Mouse (Mus musculus) heart, embryonic 13.5 days (tissue): ENCODE data around the gene Rbm39. TPM values are rescaled to one million over a fixed set of nuclear protein-coding genes. Genes with fewer than 3 reads are reported as not detected.

Source experiments
- ATAC-seq: fragments of 200-750 bp; cut with Nextera tagmentation; 2 replicates; pipeline ENCODE4 v1.8.0; 2017; ENCODE audit warnings: moderate TSS enrichment; ENCODE audit not compliant: insufficient number of reproducible peaks, low FRiP score, low TSS enrichment; ENCODE audit errors: extremely low read depth
- H3K27ac ChIP-seq: fragments of 300-500 bp; sonication (generic); replicated peaks from 2 replicates; pipeline ENCODE4 v1.5.1; 2015; ENCODE audit warnings: moderate library complexity, mild to moderate bottlenecking, inconsistent platforms
- H3K27me3 ChIP-seq: fragments of 300-500 bp; sonication (generic); replicated peaks from 2 replicates; pipeline ENCODE4 v1.6.1; 2015; ENCODE audit warnings: mild to moderate bottlenecking, inconsistent platforms
- H3K36me3 ChIP-seq: fragments of 300-500 bp; sonication (generic); 2 replicates; pipeline ENCODE4 v1.6.1; 2015; ENCODE audit warnings: mild to moderate bottlenecking, inconsistent platforms
- H3K4me1 ChIP-seq: fragments of 300-500 bp; sonication (generic); 2 replicates; pipeline ENCODE4 v1.6.1; 2015; ENCODE audit warnings: inconsistent platforms
- H3K4me2 ChIP-seq: fragments of 300-500 bp; sonication (generic); 2 replicates; pipeline ENCODE4 v1.6.1; 2015; ENCODE audit warnings: inconsistent platforms, mild to moderate bottlenecking, moderate library complexity
- H3K4me3 ChIP-seq: fragments of 300-500 bp; sonication (generic); 2 replicates; pipeline ENCODE4 v1.5.1; 2015; ENCODE audit warnings: moderate library complexity, mild to moderate bottlenecking, inconsistent platforms
- H3K9ac ChIP-seq: fragments of 300-500 bp; sonication (generic); 2 replicates; pipeline ENCODE4 v1.6.1; 2015; ENCODE audit warnings: inconsistent platforms, mild to moderate bottlenecking, moderate library complexity
- H3K9me3 ChIP-seq: fragments of 300-500 bp; sonication (generic); 2 replicates; pipeline ENCODE4 v1.6.1; 2016; ENCODE audit warnings: inconsistent platforms
- WGBS: fragments of 180-500 bp; shearing (Covaris S2); methylation state at CpG from one replicate; pipeline ENCODE4 v1.1.7; 2015; ENCODE audit warnings: mixed read lengths; 5-methylcytosine and 5-hydroxymethylcytosine counted together
- polyA plus RNA-seq: library from polyadenylated mRNA; unstranded; fragments of >200 nt; fragmentation: Nextera tagmentation; extraction: Ambion mirVana; gene quantifications from 2 replicates; pipeline ENCODE4 v1.2.1, GENCODE M21; 2015

Gene Rbm39
- 360 and 386 TPM in 2 replicates for polyA plus RNA-seq

- H3K9me3 ChIP-seq, result no peaks in the 10 kb centered on the region
- peaks cover 33% of the 10 kb centered on the region for H3K36me3 ChIP-seq
- ATAC-seq, result peak; percentile 91
- H3K27me3 ChIP-seq, result no peaks in the 10 kb centered on the region
- H3K27ac ChIP-seq, result peak within 1 kb of the TSS; percentile 96
- WGBS, result under 1% methylated on average over 47 of the region's 47 CpGs
- peak within 1 kb of the TSS; percentile 84 for H3K4me2 ChIP-seq
- H3K9ac ChIP-seq, result peak within 1 kb of the TSS; percentile 100
- H3K4me1 ChIP-seq, result peaks cover 39% of the 10 kb centered on the region
- peak within 1 kb of the TSS; percentile 100 for H3K4me3 ChIP-seq
Measured at GRCm38 (mm10) chr2:156180094-156180821, at the start of gene Rbm39. Gene Rbm39, minus strand, starts transcription at chr2:156180238.

DNA sequence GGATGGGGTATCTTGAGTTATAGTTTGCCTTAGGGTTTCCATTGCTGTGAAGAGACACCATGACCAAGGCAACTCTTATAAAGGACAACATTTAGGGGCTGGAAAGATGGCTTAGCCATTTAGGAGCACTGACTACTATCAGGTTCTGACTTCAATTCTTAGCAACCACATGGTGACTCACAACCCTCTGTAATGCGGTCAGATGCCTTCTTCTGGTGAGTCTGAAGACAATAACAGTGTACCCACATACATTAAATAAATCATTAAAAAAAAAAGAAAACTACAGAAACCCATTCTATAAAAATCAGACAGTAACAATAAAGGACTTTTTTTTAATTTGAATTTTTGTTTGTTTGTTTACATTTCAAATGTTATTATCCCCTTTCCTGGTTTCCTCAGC, 49.1 kb upstream of the Rbm39 start:
- H3K27me3 ChIP-seq, result no peaks in the 10 kb centered on the region
- no peak overlapping the region for H3K27ac ChIP-seq
- no peak overlapping the region for H3K9ac ChIP-seq
- H3K36me3 ChIP-seq, result peaks cover 89% of the 10 kb centered on the region
- H3K4me3 ChIP-seq, result no peak overlapping the region
- no peak overlapping the region for H3K4me2 ChIP-seq
- ATAC-seq, result no peak
- 96% methylated on average over 1 of the region's 1 CpGs for WGBS
- no peaks in the 10 kb centered on the region for H3K9me3 ChIP-seq
- peaks cover 3% of the 10 kb centered on the region for H3K4me1 ChIP-seq

DNA sequence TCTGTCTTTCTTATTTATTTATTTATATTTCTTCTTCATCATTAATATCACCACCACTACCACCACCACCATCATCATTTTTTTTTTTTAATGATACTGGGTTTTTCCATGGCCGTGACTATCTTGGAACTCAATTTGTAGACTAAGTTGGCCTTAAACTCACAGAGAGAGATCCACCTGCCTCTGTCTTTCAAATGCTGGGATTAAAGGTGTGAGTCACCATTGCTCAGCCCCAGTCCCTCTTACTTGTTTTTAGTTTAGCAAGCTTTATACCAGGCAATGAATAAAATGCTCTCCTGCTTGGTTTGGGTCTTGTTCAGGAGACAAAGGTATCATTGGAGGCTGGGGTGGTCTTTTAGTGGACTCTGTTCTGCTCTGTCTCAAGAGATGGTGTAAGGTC, 47.7 kb upstream of the Rbm39 start:
- no peak overlapping the region for H3K4me3 ChIP-seq
- no peak overlapping the region for H3K9ac ChIP-seq
- H3K27ac ChIP-seq, result no peak overlapping the region
- H3K4me1 ChIP-seq, result peaks cover 11% of the 10 kb centered on the region
- H3K36me3 ChIP-seq, result peaks cover 88% of the 10 kb centered on the region
- H3K27me3 ChIP-seq, result no peaks in the 10 kb centered on the region
- WGBS, result 94% methylated on average over 1 of the region's 1 CpGs
- no peaks in the 10 kb centered on the region for H3K9me3 ChIP-seq
- H3K4me2 ChIP-seq, result no peak overlapping the region
- ATAC-seq, result no peak

DNA sequence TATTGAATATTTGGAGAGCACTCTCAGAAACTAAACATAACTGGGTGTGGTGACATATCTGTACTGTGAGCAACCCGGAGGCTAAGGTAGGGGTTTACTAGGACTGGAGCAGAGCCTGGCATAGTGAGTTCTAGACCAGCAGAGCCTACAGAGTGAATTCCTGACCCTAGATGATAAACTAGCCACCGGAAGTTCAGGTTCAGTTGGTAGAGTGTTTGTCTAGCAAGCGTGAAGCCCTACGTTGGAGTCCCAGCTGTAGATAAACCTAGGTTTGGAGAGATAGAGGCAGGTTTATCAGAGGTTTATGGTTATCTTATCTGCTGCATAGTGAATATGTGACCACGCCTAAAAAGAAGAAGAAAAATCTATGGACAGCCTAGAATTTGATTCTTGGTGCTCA, 44.0 kb upstream of the Rbm39 start:
- peaks cover 73% of the 10 kb centered on the region for H3K36me3 ChIP-seq
- no peak overlapping the region; the same call in 1 of the 2 replicates for H3K9ac ChIP-seq
- H3K27ac ChIP-seq, result no peak overlapping the region
- no peaks in the 10 kb centered on the region for H3K27me3 ChIP-seq
- H3K4me2 ChIP-seq, result no peak overlapping the region
- no peaks in the 10 kb centered on the region for H3K9me3 ChIP-seq
- ATAC-seq, result no peak
- H3K4me3 ChIP-seq, result no peak overlapping the region
- 60% methylated on average over 5 of the region's 5 CpGs for WGBS
- H3K4me1 ChIP-seq, result peaks cover 11% of the 10 kb centered on the region

GRCm38 (mm10) chr2:156222100-156222499, 42.1 kb upstream of the Rbm39 start:
- no peak overlapping the region for H3K4me3 ChIP-seq
- no peak for ATAC-seq

GRCm38 (mm10) chr2:156217786-156218185, 37.7 kb upstream of the Rbm39 start:
- Histone ChIP-seq H3K36me3 (peaks cover 37% of the 10 kb centered on the region), H3K9ac (no peak overlapping the region), H3K9me3 (no peaks in the 10 kb centered on the region), H3K4me2 (no peak overlapping the region), H3K27ac (no peak overlapping the region), H3K4me1 (no peaks in the 10 kb centered on the region), H3K4me3 (no peak overlapping the region), H3K27me3 (no peaks in the 10 kb centered on the region)
- ATAC-seq, result no peak
- WGBS, result 68% methylated on average over 1 of the region's 1 CpGs

More at GRCm38 (mm10) chr2:156222100-156222499, 42.1 kb upstream of the Rbm39 start:
- peaks cover 11% of the 10 kb centered on the region for H3K4me1 ChIP-seq
- H3K4me2 ChIP-seq, result no peak overlapping the region
- H3K27me3 ChIP-seq, result no peaks in the 10 kb centered on the region
- no peaks in the 10 kb centered on the region for H3K9me3 ChIP-seq
- H3K9ac ChIP-seq, result no peak overlapping the region
- H3K36me3 ChIP-seq, result peaks cover 56% of the 10 kb centered on the region
- H3K27ac ChIP-seq, result no peak overlapping the region

- Histone ChIP-seq H3K36me3 (peaks cover 42% of the 10 kb centered on the region), H3K4me2 (no peak overlapping the region), H3K9ac (no peak overlapping the region), H3K27me3 (no peaks in the 10 kb centered on the region), H3K9me3 (no peaks in the 10 kb centered on the region), H3K4me3 (no peak overlapping the region), H3K4me1 (peaks cover 39% of the 10 kb centered on the region), H3K27ac (peak overlapping the region; percentile 91; the same call in 1 of the 2 replicates)
- ATAC-seq, result no peak
- WGBS, result 82% methylated on average over 6 of the region's 6 CpGs
Measured at GRCm38 (mm10) chr2:156203917-156204316, 23.9 kb upstream of the Rbm39 start.

DNA sequence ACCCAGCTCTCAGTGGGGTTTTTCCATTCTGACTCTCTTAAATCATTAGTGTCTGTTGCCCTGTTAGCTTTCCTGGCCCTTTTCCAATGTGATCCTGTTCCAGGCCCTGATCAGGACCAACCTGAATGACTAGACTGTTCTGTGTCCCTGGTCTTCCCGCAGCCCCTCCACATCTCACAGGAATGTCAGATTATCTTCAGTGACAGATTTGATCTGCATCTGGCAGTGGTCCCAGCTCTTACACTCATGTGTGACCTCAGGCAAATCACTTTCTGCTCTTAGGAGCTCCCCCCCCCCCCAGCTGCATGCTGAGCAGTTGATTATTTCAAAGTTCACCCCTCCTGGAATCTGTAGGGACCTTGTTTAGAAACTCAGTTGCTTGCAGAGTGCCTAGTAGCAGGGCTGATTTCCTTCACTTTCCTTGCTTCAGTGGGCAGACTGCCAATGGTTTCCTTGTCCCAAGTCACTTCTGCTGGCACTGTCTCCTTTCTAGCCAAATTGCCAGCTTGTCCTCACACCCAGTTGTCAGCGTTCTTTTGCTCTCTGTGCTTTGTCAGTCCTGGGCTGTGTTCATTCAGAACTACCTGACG, 22.9 kb upstream of the Rbm39 start:
- H3K4me1 ChIP-seq, result peaks cover 48% of the 10 kb centered on the region
- H3K4me2 ChIP-seq, result peak overlapping the region; percentile 46
- H3K27ac ChIP-seq, result peak overlapping the region; percentile 91
- no peaks in the 10 kb centered on the region for H3K9me3 ChIP-seq
- no peak overlapping the region for H3K4me3 ChIP-seq
- peak; percentile 59; the same call in 1 of the 2 replicates for ATAC-seq
- no peaks in the 10 kb centered on the region for H3K27me3 ChIP-seq
- WGBS, result 20% methylated on average over 3 of the region's 3 CpGs
- peaks cover 42% of the 10 kb centered on the region for H3K36me3 ChIP-seq
- H3K9ac ChIP-seq, result peak overlapping the region; percentile 65

DNA sequence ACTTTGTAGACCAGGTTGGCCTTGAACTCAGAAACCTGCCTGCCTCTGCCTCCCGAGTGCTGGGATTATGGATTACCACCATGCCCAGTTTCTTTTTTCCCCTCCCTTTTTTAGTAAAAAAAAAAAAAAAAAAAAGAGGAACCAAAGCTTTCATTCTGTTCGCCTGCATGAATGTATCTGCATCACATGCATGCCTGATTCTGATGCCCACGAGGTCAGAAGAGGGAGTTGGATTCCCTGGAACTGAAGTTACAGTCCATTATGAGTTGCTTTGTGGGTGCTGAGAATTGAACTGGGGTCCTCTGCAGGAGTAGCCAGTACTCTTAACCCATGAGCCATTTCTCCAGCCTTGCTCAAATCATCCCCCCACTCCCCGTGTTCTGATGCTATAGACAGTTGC, 21.4 kb upstream of the Rbm39 start:
- Histone ChIP-seq H3K9ac (no peak overlapping the region), H3K27me3 (no peaks in the 10 kb centered on the region), H3K4me2 (no peak overlapping the region), H3K9me3 (no peaks in the 10 kb centered on the region), H3K4me1 (peaks cover 55% of the 10 kb centered on the region), H3K4me3 (no peak overlapping the region), H3K27ac (peak overlapping the region; percentile 5; the same call in 1 of the 2 replicates), H3K36me3 (peaks cover 34% of the 10 kb centered on the region)
- 92% methylated on average over 4 of the region's 4 CpGs for WGBS
- ATAC-seq, result no peak

DNA sequence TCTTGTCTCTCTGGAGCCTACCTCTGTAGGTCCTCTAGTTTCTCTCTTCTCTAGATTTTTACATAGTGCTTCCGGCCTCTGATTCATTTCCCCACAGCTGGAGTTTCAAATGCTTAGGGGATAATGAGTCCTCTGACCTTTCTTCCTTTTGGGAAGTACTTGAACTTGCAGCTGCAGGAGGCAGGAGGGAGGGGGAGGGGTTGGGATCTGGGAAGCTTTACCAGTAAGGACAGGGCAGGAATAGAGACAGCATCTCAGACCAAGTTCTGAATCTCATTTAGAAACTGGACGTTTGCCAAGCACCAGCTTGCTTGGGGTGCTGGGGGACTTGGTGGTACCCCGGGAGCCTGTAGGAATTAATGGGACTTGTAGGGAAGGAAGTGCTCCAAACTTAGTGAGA, 19.9 kb upstream of the Rbm39 start:
- H3K9me3 ChIP-seq, result no peaks in the 10 kb centered on the region
- H3K4me3 ChIP-seq, result no peak overlapping the region
- no peaks in the 10 kb centered on the region for H3K27me3 ChIP-seq
- no peak for ATAC-seq
- peaks cover 26% of the 10 kb centered on the region for H3K36me3 ChIP-seq
- WGBS, result 62% methylated on average over 3 of the region's 3 CpGs
- peaks cover 61% of the 10 kb centered on the region for H3K4me1 ChIP-seq
- no peak overlapping the region; the same call in 1 of the 2 replicates for H3K27ac ChIP-seq
- H3K9ac ChIP-seq, result no peak overlapping the region
- H3K4me2 ChIP-seq, result no peak overlapping the region

- H3K4me2 ChIP-seq, result peak overlapping the region; percentile 78
- peak overlapping the region; percentile 75 for H3K4me3 ChIP-seq
- no peaks in the 10 kb centered on the region for H3K27me3 ChIP-seq
- ATAC-seq, result no peak
- H3K9me3 ChIP-seq, result no peaks in the 10 kb centered on the region
- peaks cover 43% of the 10 kb centered on the region for H3K4me1 ChIP-seq
- WGBS, result 3% methylated on average over 17 of the region's 17 CpGs
- peak overlapping the region; percentile 96 for H3K27ac ChIP-seq
- peak overlapping the region; percentile 89 for H3K9ac ChIP-seq
- H3K36me3 ChIP-seq, result peaks cover 16% of the 10 kb centered on the region
Measured at GRCm38 (mm10) chr2:156197129-156197911, 17.3 kb upstream of the Rbm39 start.
